ENCODE assay signal across 18 mouse cellular contexts in genomic region chr12:42070401-42070800, GRCm38 (mm10).
DNase-seq lines count a peak whose midpoint lies in the region; ATAC-seq and TF ChIP-seq lines count a peak whose summit lies in the region.
"Had no signal": no experiment of that assay in that cellular context is flagged by ENCODE, and none has a peak within 500 bp of the region (broad histone marks: within the 10 kb centered on the region; RNA-seq: fewer than 3 reads in every experiment).

No protein-coding gene starts in this region.

- TF ChIP-seq CTCF in forebrain, postnatal 0 days (IDR thresholded peaks at IDR 0.05; ENCODE audit: low read depth): no peak
- no peak for TF ChIP-seq CTCF in hindbrain, postnatal 0 days (IDR thresholded peaks at IDR 0.05; ENCODE audit: low read depth)

- no peak overlapping the region for H3K9ac ChIP-seq in forebrain, postnatal 0 days
- H3K9ac ChIP-seq in forebrain, embryonic 13.5 days: no peak overlapping the region
- H3K9ac ChIP-seq in hindbrain, postnatal 0 days (replicated peaks; ENCODE audit: low read length): no peak overlapping the region
- no peak overlapping the region for H3K9ac ChIP-seq in hindbrain, embryonic 13.5 days
- H3K9ac ChIP-seq: forebrain, embryonic 12.5 days; heart, embryonic 12.5 days; limb, embryonic 13.5 days; liver, postnatal 0 days had no signal

- no peak overlapping the region for H3K4me2 ChIP-seq in forebrain, postnatal 0 days (ENCODE audit: low read depth)
- no peak overlapping the region for H3K4me2 ChIP-seq in forebrain, embryonic 13.5 days
- H3K4me2 ChIP-seq in hindbrain, postnatal 0 days (ENCODE audit: low read depth, low read length): no peak overlapping the region
- no peak overlapping the region for H3K4me2 ChIP-seq in hindbrain, embryonic 13.5 days
- H3K4me2 ChIP-seq: forebrain, embryonic 12.5 days; heart, embryonic 12.5 days; limb, embryonic 13.5 days had no signal

- peak; percentile 14 for DNase-seq in forebrain, postnatal 0 days
- peak; percentile 48 for DNase-seq in hindbrain, postnatal 0 days (ENCODE audit: low spot score)
- peak; percentile 45 to 74 for DNase-seq in cerebellum, postnatal 14 days
- DNase-seq in right cerebral cortex, postnatal 25 days: no peak
- DNase-seq: embryo, embryonic 11 days; gastrocnemius, postnatal 14 days; kidney, adult 9 months; liver, postnatal 0 days; lung, postnatal 36 days had no signal

- ATAC-seq in forebrain, postnatal 0 days: no peak
- ATAC-seq in forebrain, embryonic 13.5 days: no peak
- no peak for ATAC-seq in hindbrain, postnatal 0 days
- no peak for ATAC-seq in hindbrain, embryonic 13.5 days (ENCODE audit: low FRiP score)
- peak; percentile 91 for ATAC-seq in cerebellum, adult (ENCODE audit: insufficient number of reproducible peaks, low FRiP score, low TSS enrichment)
- ATAC-seq in CD4-positive, CD25-positive, alpha-beta regulatory T cell, adult 4 months: no peak
- ATAC-seq: inflammation-experienced regulatory T-cells, adult 6 months; liver, postnatal 0 days had no signal

- WGBS in forebrain, postnatal 0 days: 57% methylated on average over 4 of the region's 4 CpGs
- WGBS in forebrain, embryonic 13.5 days: 94% methylated on average over 4 of the region's 4 CpGs
- 51% methylated on average over 4 of the region's 4 CpGs for WGBS in hindbrain, postnatal 0 days
- 85% methylated on average over 4 of the region's 4 CpGs for WGBS in hindbrain, embryonic 13.5 days

- H3K27me3 ChIP-seq in forebrain, postnatal 0 days (ENCODE audit: insufficient read depth, low read length): no peaks in the 10 kb centered on the region
- H3K27me3 ChIP-seq in forebrain, embryonic 13.5 days: no peaks in the 10 kb centered on the region
- no peaks in the 10 kb centered on the region for H3K27me3 ChIP-seq in hindbrain, postnatal 0 days (ENCODE audit: insufficient read depth, low read length)
- no peaks in the 10 kb centered on the region for H3K27me3 ChIP-seq in hindbrain, embryonic 13.5 days
- H3K27me3 ChIP-seq: forebrain, embryonic 12.5 days; heart, embryonic 12.5 days; limb, embryonic 13.5 days had no signal

- no peak overlapping the region for H3K27ac ChIP-seq in forebrain, postnatal 0 days (ENCODE audit: low read depth, low read length)
- H3K27ac ChIP-seq in forebrain, embryonic 13.5 days: no peak overlapping the region
- no peak overlapping the region for H3K27ac ChIP-seq in hindbrain, postnatal 0 days
- no peak overlapping the region for H3K27ac ChIP-seq in hindbrain, embryonic 13.5 days
- H3K27ac ChIP-seq: forebrain, embryonic 12.5 days; limb, embryonic 13.5 days; midbrain, embryonic 10.5 days had no signal

- H3K4me3 ChIP-seq in forebrain, postnatal 0 days (ENCODE audit: low read depth, low read length): no peak overlapping the region
- H3K4me3 ChIP-seq in forebrain, embryonic 13.5 days: no peak overlapping the region
- H3K4me3 ChIP-seq in hindbrain, postnatal 0 days (ENCODE audit: low read length): no peak overlapping the region
- no peak overlapping the region for H3K4me3 ChIP-seq in hindbrain, embryonic 13.5 days
- H3K4me3 ChIP-seq: forebrain, embryonic 12.5 days; heart, embryonic 12.5 days; limb, embryonic 13.5 days; midbrain, embryonic 10.5 days had no signal

- H3K9me3 ChIP-seq in forebrain, postnatal 0 days (ENCODE audit: low read length): no peaks in the 10 kb centered on the region
- no peaks in the 10 kb centered on the region for H3K9me3 ChIP-seq in forebrain, embryonic 13.5 days (replicated peaks)
- H3K9me3 ChIP-seq in hindbrain, postnatal 0 days (ENCODE audit: low read length): no peaks in the 10 kb centered on the region
- no peaks in the 10 kb centered on the region for H3K9me3 ChIP-seq in hindbrain, embryonic 13.5 days
- H3K9me3 ChIP-seq: forebrain, embryonic 12.5 days; heart, embryonic 12.5 days; limb, embryonic 13.5 days; midbrain, embryonic 10.5 days had no signal

- H3K4me1 ChIP-seq in forebrain, postnatal 0 days (ENCODE audit: insufficient read depth): no peaks in the 10 kb centered on the region
- no peaks in the 10 kb centered on the region for H3K4me1 ChIP-seq in forebrain, embryonic 13.5 days
- no peaks in the 10 kb centered on the region for H3K4me1 ChIP-seq in hindbrain, postnatal 0 days (ENCODE audit: insufficient read depth, low read length)
- no peaks in the 10 kb centered on the region for H3K4me1 ChIP-seq in hindbrain, embryonic 13.5 days (replicated peaks)
- H3K4me1 ChIP-seq: forebrain, embryonic 12.5 days; heart, embryonic 12.5 days; limb, embryonic 13.5 days; midbrain, embryonic 10.5 days had no signal

- H3K36me3 ChIP-seq in forebrain, postnatal 0 days (ENCODE audit: insufficient read depth): no peaks in the 10 kb centered on the region
- H3K36me3 ChIP-seq in forebrain, embryonic 13.5 days (ENCODE audit: poor library complexity, severe bottlenecking): no peaks in the 10 kb centered on the region
- no peaks in the 10 kb centered on the region for H3K36me3 ChIP-seq in hindbrain, postnatal 0 days (ENCODE audit: insufficient read depth, low read length)
- no peaks in the 10 kb centered on the region for H3K36me3 ChIP-seq in hindbrain, embryonic 13.5 days
- H3K36me3 ChIP-seq: forebrain, embryonic 12.5 days; heart, embryonic 12.5 days; limb, embryonic 13.5 days; midbrain, embryonic 10.5 days had no signal
